Mouse (Mus musculus): ENCODE results near the gene Taf1b.
A peak's percentile ranks its signal among the peaks of the same experiment; 100 is the strongest.

Gene Taf1b

GRCm38 (mm10) chr12:24603266-24603665 is 105.1 kb downstream of the Taf1b start:
- peak; percentile 67 for DNase-seq (ENCODE audit: extremely low spot score, low spot score)

GRCm38 (mm10) chr12:24606166-24606565 is 108.0 kb downstream of the Taf1b start:
- no peak for DNase-seq (ENCODE audit: extremely low spot score, low spot score)

Measured in neural tube, embryonic 10.5 days (tissue).